Mouse (Mus musculus): ENCODE results near the gene Prrc2b. TPM values are rescaled to one million over a fixed set of nuclear protein-coding genes. Genes with fewer than 3 reads are reported as not detected.

Prrc2b gene
- 41.5 and 57.6 TPM in 2 replicates for polyA plus RNA-seq (2016; fragmentation: Nextera tagmentation; extraction: Ambion mirVana)

- Histone ChIP-seq H3K36me3 (peaks cover 2% of the 10 kb centered on the region; the same call in 1 of the 2 replicates), H3K9me3 (replicated peaks) (no peaks in the 10 kb centered on the region), H3K27ac (replicated peaks) (peak within 1 kb of the TSS; percentile 100), H3K4me1 (peaks cover 53% of the 10 kb centered on the region), H3K27me3 (ENCODE audit: low read depth, poor library complexity, severe bottlenecking) (no peaks in the 10 kb centered on the region), H3K4me3 (peak within 1 kb of the TSS; percentile 96)
- DNase-seq (ENCODE audit: low spot score), result peak; percentile 82
- WGBS, result 2% methylated on average over 108 of the region's 117 CpGs
Observed at GRCm38 (mm10) chr2:32150924-32151659, at the start of gene Prrc2b. Prrc2b (plus strand) TSS chr2:32151082.

- H3K4me3 ChIP-seq, result peak overlapping the region; percentile 34
- H3K4me1 ChIP-seq, result peaks cover 27% of the 10 kb centered on the region
Observed at GRCm38 (mm10) chr2:32102944-32103343, 47.9 kb upstream of the Prrc2b start.

GRCm38 (mm10) chr2:32103557-32103956 lies 47.3 kb upstream of the Prrc2b start:
- Histone ChIP-seq H3K36me3 (0 out of 2 replicates have a peak, but pooled peaks cover 4% of the 10 kb centered on the region), H3K4me3 (peak overlapping the region; percentile 34), H3K27me3 (ENCODE audit: low read depth, poor library complexity, severe bottlenecking) (no peaks in the 10 kb centered on the region), H3K9me3 (replicated peaks) (0 out of 2 replicates have a peak, but pooled peaks cover 5% of the 10 kb centered on the region), H3K4me1 (peaks cover 27% of the 10 kb centered on the region), H3K27ac (replicated peaks) (peak overlapping the region; percentile 23; the same call in 1 of the 2 replicates)
- 81% methylated on average over 7 of the region's 7 CpGs for WGBS
- DNase-seq (ENCODE audit: low spot score), result no peak

More at GRCm38 (mm10) chr2:32102944-32103343, 47.9 kb upstream of the Prrc2b start:
- Histone ChIP-seq H3K9me3 (replicated peaks) (0 out of 2 replicates have a peak, but pooled peaks cover 5% of the 10 kb centered on the region), H3K36me3 (0 out of 2 replicates have a peak, but pooled peaks cover 4% of the 10 kb centered on the region), H3K27me3 (ENCODE audit: low read depth, poor library complexity, severe bottlenecking) (no peaks in the 10 kb centered on the region), H3K27ac (replicated peaks) (peak overlapping the region; percentile 23; the same call in 1 of the 2 replicates)
- WGBS, result 56% methylated on average over 5 of the region's 5 CpGs
- no peak for DNase-seq (ENCODE audit: low spot score)

GRCm38 (mm10) chr2:32104122-32104521 lies 46.8 kb upstream of the Prrc2b start:
- H3K27me3 ChIP-seq (ENCODE audit: low read depth, poor library complexity, severe bottlenecking), result no peaks in the 10 kb centered on the region
- peaks cover 27% of the 10 kb centered on the region for H3K4me1 ChIP-seq
- H3K36me3 ChIP-seq, result 0 out of 2 replicates have a peak, but pooled peaks cover 4% of the 10 kb centered on the region
- DNase-seq (ENCODE audit: low spot score), result no peak
- H3K27ac ChIP-seq (replicated peaks), result 0 out of 2 replicates have a peak overlapping the region, but pooled peaks have one; percentile 23
- H3K4me3 ChIP-seq, result no peak overlapping the region
- H3K9me3 ChIP-seq (replicated peaks), result 0 out of 2 replicates have a peak, but pooled peaks cover 5% of the 10 kb centered on the region
- WGBS, result 86% methylated on average over 7 of the region's 7 CpGs

- no peak overlapping the region for H3K4me3 ChIP-seq
- peak overlapping the region; percentile 49 for H3K27ac ChIP-seq (replicated peaks)
- 72% methylated on average over 16 of the region's 16 CpGs for WGBS
- H3K27me3 ChIP-seq (ENCODE audit: low read depth, poor library complexity, severe bottlenecking), result no peaks in the 10 kb centered on the region
- no peak for DNase-seq (ENCODE audit: low spot score)
- peaks cover 27% of the 10 kb centered on the region for H3K4me1 ChIP-seq
- H3K9me3 ChIP-seq (replicated peaks), result 0 out of 2 replicates have a peak, but pooled peaks cover 5% of the 10 kb centered on the region
- no peaks in the 10 kb centered on the region for H3K36me3 ChIP-seq
Observed at GRCm38 (mm10) chr2:32105117-32105913, 45.6 kb upstream of the Prrc2b start.

- Histone ChIP-seq H3K9me3 (replicated peaks) (no peaks in the 10 kb centered on the region), H3K4me3 (no peak overlapping the region), H3K27me3 (ENCODE audit: low read depth, poor library complexity, severe bottlenecking) (no peaks in the 10 kb centered on the region), H3K36me3 (no peaks in the 10 kb centered on the region), H3K27ac (replicated peaks) (peak overlapping the region; percentile 49; the same call in 1 of the 2 replicates), H3K4me1 (peaks cover 27% of the 10 kb centered on the region)
- no peak for DNase-seq (ENCODE audit: low spot score)
- 81% methylated on average over 7 of the region's 7 CpGs for WGBS
Observed at GRCm38 (mm10) chr2:32105930-32106329, 45.0 kb upstream of the Prrc2b start.

- H3K27me3 ChIP-seq (ENCODE audit: low read depth, poor library complexity, severe bottlenecking), result no peaks in the 10 kb centered on the region
- no peak for DNase-seq (ENCODE audit: low spot score)
- H3K36me3 ChIP-seq, result no peaks in the 10 kb centered on the region
- 95% methylated on average over 1 of the region's 1 CpGs for WGBS
- 0 out of 2 replicates have a peak, but pooled peaks cover 2% of the 10 kb centered on the region for H3K9me3 ChIP-seq (replicated peaks)
- H3K27ac ChIP-seq (replicated peaks), result no peak overlapping the region
- no peak overlapping the region for H3K4me3 ChIP-seq
- H3K4me1 ChIP-seq, result no peaks in the 10 kb centered on the region
Observed at GRCm38 (mm10) chr2:32111268-32111667, 39.6 kb upstream of the Prrc2b start.

GRCm38 (mm10) chr2:32112548-32112947 lies 38.3 kb upstream of the Prrc2b start:
- no peaks in the 10 kb centered on the region for H3K4me1 ChIP-seq
- H3K27me3 ChIP-seq (ENCODE audit: low read depth, poor library complexity, severe bottlenecking), result no peaks in the 10 kb centered on the region
- 75% methylated on average over 2 of the region's 2 CpGs for WGBS
- H3K36me3 ChIP-seq, result no peaks in the 10 kb centered on the region
- DNase-seq (ENCODE audit: low spot score), result no peak
- no peak overlapping the region for H3K27ac ChIP-seq (replicated peaks)
- no peak overlapping the region for H3K4me3 ChIP-seq
- peaks cover 9% of the 10 kb centered on the region for H3K9me3 ChIP-seq (replicated peaks)

GRCm38 (mm10) chr2:32115851-32116268 lies 35.0 kb upstream of the Prrc2b start:
- H3K4me3 ChIP-seq, result no peak overlapping the region
- WGBS, result 91% methylated on average over 4 of the region's 4 CpGs
- peaks cover 9% of the 10 kb centered on the region for H3K9me3 ChIP-seq (replicated peaks)
- no peaks in the 10 kb centered on the region for H3K27me3 ChIP-seq (ENCODE audit: low read depth, poor library complexity, severe bottlenecking)
- no peak overlapping the region; the same call in 1 of the 2 replicates for H3K27ac ChIP-seq (replicated peaks)
- H3K4me1 ChIP-seq, result no peaks in the 10 kb centered on the region
- no peaks in the 10 kb centered on the region for H3K36me3 ChIP-seq
- DNase-seq (ENCODE audit: low spot score), result no peak

GRCm38 (mm10) chr2:32119802-32120750 lies 30.8 kb upstream of the Prrc2b start:
- WGBS, result 93% methylated on average over 20 of the region's 20 CpGs
- Histone ChIP-seq H3K27ac (replicated peaks) (peak overlapping the region; percentile 33; the same call in 1 of the 2 replicates), H3K4me3 (no peak overlapping the region), H3K4me1 (peaks cover 12% of the 10 kb centered on the region), H3K36me3 (no peaks in the 10 kb centered on the region), H3K27me3 (ENCODE audit: low read depth, poor library complexity, severe bottlenecking) (no peaks in the 10 kb centered on the region), H3K9me3 (replicated peaks) (peaks cover 9% of the 10 kb centered on the region)
- no peak for DNase-seq (ENCODE audit: low spot score)

- H3K36me3 ChIP-seq, result no peaks in the 10 kb centered on the region
- peaks cover 8% of the 10 kb centered on the region for H3K9me3 ChIP-seq (replicated peaks)
- no peak for DNase-seq (ENCODE audit: low spot score)
- H3K27me3 ChIP-seq (ENCODE audit: low read depth, poor library complexity, severe bottlenecking), result no peaks in the 10 kb centered on the region
- no peak overlapping the region for H3K4me3 ChIP-seq
- 68% methylated on average over 5 of the region's 5 CpGs for WGBS
- H3K4me1 ChIP-seq, result peaks cover 12% of the 10 kb centered on the region
- 0 out of 2 replicates have a peak overlapping the region, but pooled peaks have one; percentile 49 for H3K27ac ChIP-seq (replicated peaks)
Observed at GRCm38 (mm10) chr2:32121150-32121549, 29.7 kb upstream of the Prrc2b start.

All from midbrain, embryonic 10.5 days (tissue).